Mouse (Mus musculus): ENCODE measurements at regions not wholly inside any gene's neighbourhood (a gene's known extent, or its start where the extent isn't known, plus 50 kb on each side); places are given as distances from the start of the nearest gene placed in this dataset.

GRCm38 (mm10) chr14:110892865-110893264 is 137.9 kb upstream of the Slitrk6 start:
- TF ChIP-seq POLR2A (IDR thresholded peaks at IDR 0.05; ENCODE audit: borderline replicate concordance, insufficient read depth, low read length), result no peak
- TF ChIP-seq CTCF (IDR thresholded peaks at IDR 0.05; ENCODE audit: borderline replicate concordance, insufficient read depth, low read depth, low read length), result no peak
